Mouse (Mus musculus) kidney, adult 2 months (tissue): ENCODE data around the gene Kcng1. TPM values are rescaled to one million over a fixed set of nuclear protein-coding genes. Genes with fewer than 3 reads are reported as not detected.

Experiments used
- DNase-seq: peaks from one replicate; pipeline ENCODE4 v3.0.0; 2021
- H3K27ac ChIP-seq: fragments of 200-500 bp; 2 replicates; pipeline ENCODE4 v1.5.1; 2012; ENCODE audit warnings: low read depth, low read length, control low read depth, inconsistent platforms; ENCODE audit not compliant: insufficient read depth
- H3K27me3 ChIP-seq: fragments of 200-500 bp; replicated peaks from 2 replicates; pipeline ENCODE4 v1.6.1; 2012; ENCODE audit warnings: mild to moderate bottlenecking, moderate library complexity, low read length, inconsistent platforms; ENCODE audit not compliant: control insufficient read depth, insufficient read depth
- H3K36me3 ChIP-seq: fragments of 200-500 bp; 2 replicates; pipeline ENCODE4 v1.6.1; 2012; ENCODE audit warnings: mild to moderate bottlenecking, moderate library complexity, low read length, inconsistent platforms; ENCODE audit not compliant: control insufficient read depth, insufficient read depth
- H3K4me1 ChIP-seq: fragments of 200-500 bp; 2 replicates; pipeline ENCODE4 v1.6.1; 2011; ENCODE audit warnings: low read length; ENCODE audit not compliant: control insufficient read depth, insufficient read depth
- H3K4me3 ChIP-seq: fragments of 200-500 bp; 2 replicates; pipeline ENCODE4 v1.5.1; 2011; ENCODE audit warnings: mild to moderate bottlenecking, low read depth, low read length, control low read depth; ENCODE audit not compliant: insufficient read depth
- CTCF ChIP-seq: fragments of 200-500 bp; conservative IDR thresholded peaks from 2 replicates; pipeline ENCODE4 v1.5.1; 2011; ENCODE audit warnings: low read depth, mild to moderate bottlenecking, control low read depth, low read length, moderate library complexity, mixed read lengths; ENCODE audit not compliant: insufficient read depth, insufficient read length
- POLR2A ChIP-seq: fragments of 200-500 bp; IDR thresholded peaks from one replicate; pipeline ENCODE4 v1.6.1; 2011; ENCODE audit warnings: low read depth, low read length, control low read depth
- WGBS: fragments of 180-500 bp; shearing (Covaris S2); methylation state at CpG from one replicate; pipeline ENCODE4 v1.1.7; 2018; 5-methylcytosine and 5-hydroxymethylcytosine counted together
- polyA plus RNA-seq: library from polyadenylated mRNA; depleted of rRNA; stranded (reverse); fragments of >200 nt; gene quantifications from 2 replicates; pipeline ENCODE4 v1.2.3, GENCODE M21; 2012; rRNA removed

Gene Kcng1
- 0.77 and 0.95 TPM in 2 replicates for polyA plus RNA-seq

DNA sequence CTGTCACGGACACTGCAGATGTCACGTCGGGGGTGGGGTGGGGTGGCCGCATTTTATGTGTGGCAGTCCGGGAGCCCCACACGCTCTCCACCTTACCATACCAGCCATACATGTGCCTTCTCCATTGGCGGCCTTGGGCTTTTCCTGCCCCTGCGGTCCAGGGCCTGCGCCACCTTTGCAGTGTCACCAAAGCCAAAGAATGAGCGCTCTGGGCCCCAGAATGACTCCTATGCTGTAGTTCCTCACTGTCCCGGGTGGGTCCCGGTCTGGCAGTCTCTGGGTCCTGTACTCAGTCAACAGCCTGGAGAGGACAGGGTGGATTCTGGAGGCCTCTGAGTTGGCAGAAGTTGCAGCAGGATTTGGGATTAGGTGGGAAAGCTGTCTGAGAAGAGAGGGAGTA lies at the start of gene Kcng1:
Gene Kcng1, minus strand, starts transcription at position 155 of the 400 bp plus-strand sequence.
- no peak within 1 kb of the TSS for H3K27ac ChIP-seq
- H3K4me3 ChIP-seq = peak within 1 kb of the TSS; percentile 35; the same call in 1 of the 2 replicates
- no peak for DNase-seq
- H3K36me3 ChIP-seq = no peaks in the 10 kb centered on the region
- no peak for TF ChIP-seq POLR2A
- TF ChIP-seq CTCF = no peak
- WGBS = 37% methylated on average over 12 of the region's 12 CpGs
- no peaks in the 10 kb centered on the region for H3K4me1 ChIP-seq
- peaks cover 2% of the 10 kb centered on the region; the same call in 1 of the 2 replicates for H3K27me3 ChIP-seq

DNA sequence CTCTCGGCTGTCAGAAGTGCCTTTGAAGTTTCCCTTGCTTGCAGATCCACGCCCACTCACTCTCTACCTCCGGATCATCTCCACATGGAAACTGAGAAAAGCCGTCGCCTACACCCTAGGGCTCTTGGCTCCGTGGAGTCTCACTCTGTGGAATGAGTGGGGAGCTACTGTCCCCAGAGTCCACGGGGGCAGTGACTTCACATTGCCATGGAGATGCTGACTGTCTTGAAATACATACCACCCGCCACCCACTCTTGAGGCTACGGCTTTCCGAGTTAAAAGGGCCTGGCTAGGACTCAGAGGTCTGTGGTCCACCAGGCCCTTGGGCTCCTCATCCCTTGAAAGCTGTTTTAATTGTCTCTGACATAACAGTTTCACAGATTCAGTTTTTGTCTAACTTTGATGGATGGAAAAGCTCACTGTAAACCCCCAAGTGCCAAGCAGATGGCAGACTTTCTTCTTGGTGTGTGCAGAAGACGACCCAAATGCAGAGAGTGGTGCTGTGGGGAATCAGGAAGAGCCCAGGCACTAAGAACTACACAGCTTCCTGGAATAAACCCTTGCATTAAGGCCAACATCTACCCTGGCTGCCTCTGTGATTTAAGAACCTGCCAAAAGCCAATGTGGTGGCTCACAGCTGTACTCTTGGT lies 49.0 kb upstream of the Kcng1 start:
- DNase-seq = no peak
- TF ChIP-seq CTCF (no peak), POLR2A (no peak)

DNA sequence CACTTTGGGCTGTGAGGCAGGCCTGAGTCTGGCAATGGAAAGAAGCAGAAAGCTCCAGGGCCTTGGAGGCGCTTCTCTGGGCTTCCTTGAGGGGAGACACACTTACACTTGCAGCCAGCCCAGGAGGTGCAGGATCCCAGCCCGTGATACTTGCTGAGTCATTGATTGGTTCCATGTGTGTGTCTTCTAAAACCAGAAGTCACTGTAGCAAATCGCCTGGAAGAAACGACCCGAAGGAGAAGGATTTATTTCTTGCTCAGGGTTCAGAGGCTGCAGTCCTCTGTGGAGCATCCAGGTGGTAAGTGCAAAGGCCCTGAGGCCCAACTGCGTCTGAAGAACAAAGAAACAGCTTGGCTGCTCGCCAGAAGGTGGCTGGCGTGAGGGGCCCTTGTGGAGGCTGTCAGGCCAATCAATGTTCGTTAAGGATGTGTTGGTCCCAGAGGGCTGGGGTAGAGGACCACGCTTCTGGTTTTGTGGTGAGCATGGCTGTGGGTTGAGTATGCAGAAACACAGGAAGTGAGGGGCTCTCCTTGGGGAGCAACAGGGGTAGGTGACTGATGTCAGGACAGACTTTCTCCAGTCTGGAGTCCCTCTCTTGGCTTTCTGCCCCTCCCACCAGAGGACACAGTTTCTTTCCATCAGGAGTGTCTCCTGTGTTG lies 40.3 kb upstream of the Kcng1 start:
- no peak for DNase-seq
- H3K27ac ChIP-seq = no peak overlapping the region
- no peaks in the 10 kb centered on the region for H3K27me3 ChIP-seq
- 54% methylated on average over 10 of the region's 10 CpGs for WGBS
- H3K4me1 ChIP-seq = no peaks in the 10 kb centered on the region
- no peaks in the 10 kb centered on the region for H3K36me3 ChIP-seq
- no peak overlapping the region for H3K4me3 ChIP-seq
- no peak for TF ChIP-seq CTCF
- TF ChIP-seq POLR2A = no peak

More for the DNA sequence above, 49.0 kb upstream of the Kcng1 start:
- WGBS = 48% methylated on average over 11 of the region's 11 CpGs
- no peaks in the 10 kb centered on the region for H3K36me3 ChIP-seq
- H3K27me3 ChIP-seq = no peaks in the 10 kb centered on the region
- H3K4me1 ChIP-seq = no peaks in the 10 kb centered on the region
- no peak overlapping the region for H3K27ac ChIP-seq
- no peak overlapping the region for H3K4me3 ChIP-seq

DNA sequence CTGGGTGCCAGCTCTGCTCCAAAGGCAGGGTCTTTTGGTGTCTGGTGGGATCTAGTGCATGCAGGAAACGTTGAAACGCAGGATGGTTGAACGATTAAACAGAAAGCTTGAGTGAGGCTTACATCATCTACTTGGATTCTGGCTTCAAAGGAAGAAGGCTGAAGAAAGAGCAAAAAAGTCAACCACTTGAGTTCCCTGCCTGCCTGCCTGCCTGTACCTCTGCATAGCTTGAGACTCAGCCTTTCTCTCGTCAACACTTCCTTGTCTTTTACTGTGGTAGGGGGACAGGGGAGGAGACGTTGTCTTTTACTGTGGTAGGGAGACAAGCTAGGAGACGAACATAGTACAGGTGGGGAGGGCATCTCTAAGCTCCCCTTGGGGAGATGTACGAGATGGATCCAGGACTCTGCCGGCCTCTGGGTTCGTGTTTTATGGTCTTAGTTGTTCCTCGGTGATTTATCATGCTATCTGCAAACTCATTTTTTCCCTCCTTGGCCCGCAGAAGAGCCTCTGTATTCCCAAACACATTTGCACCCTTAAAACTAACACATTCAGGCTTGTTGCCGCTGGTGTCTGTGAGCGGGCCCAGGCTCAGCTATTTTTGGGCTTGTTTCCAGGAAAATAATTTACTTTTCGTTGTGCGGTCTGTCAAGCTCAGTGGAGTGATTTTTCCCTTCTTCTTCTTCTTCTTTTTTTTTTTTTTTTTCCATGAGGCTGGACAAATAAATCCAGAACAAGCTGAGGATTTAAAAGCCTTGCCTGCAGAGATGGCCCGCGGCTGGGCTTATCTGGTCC lies 39.0 kb upstream of the Kcng1 start:
- no peak for DNase-seq
- 53% methylated on average over 17 of the region's 17 CpGs for WGBS
- H3K4me3 ChIP-seq = no peak overlapping the region
- no peaks in the 10 kb centered on the region for H3K4me1 ChIP-seq
- no peaks in the 10 kb centered on the region for H3K27me3 ChIP-seq
- H3K36me3 ChIP-seq = no peaks in the 10 kb centered on the region
- no peak for TF ChIP-seq POLR2A
- TF ChIP-seq CTCF = no peak
- no peak overlapping the region for H3K27ac ChIP-seq

DNA sequence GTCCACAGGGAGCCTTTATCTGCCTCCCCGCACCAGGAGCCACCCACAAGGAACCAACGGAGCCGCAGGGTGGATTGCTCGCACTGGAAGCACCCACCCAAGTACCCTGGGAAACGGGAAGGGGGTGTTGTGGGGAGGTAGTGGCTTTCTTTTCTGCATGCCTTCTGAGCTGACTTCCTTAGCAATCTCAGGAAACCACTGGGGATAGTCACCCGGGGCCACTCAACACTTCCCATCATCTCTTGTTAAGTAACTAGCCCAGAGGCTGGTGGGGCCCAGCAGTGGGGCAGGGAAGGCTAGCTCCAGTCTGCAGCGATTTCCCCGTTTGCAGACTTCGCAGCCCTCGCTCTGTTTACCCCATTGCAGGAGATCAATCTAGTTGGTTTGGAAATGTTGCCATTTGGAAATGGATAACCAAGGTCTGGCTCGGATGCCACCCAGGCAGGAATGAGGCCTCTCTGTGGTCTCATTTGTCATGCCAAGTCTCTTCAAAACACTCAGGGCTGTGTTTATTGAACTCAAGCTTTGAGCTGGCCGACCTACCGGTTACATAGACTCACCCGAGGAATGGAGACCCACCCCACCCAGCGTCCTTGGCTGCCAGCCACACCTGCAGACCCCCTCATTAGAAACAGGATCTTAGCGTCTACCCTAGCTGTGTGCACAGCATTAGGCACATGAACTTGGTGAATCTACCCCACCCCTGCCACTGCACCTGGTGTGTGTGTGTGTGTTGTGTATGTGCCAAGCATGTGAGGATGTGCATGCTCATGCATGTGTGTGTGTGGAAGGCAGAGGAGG lies 33.3 kb upstream of the Kcng1 start:
- Histone ChIP-seq H3K36me3 (no peaks in the 10 kb centered on the region), H3K27me3 (no peaks in the 10 kb centered on the region), H3K4me1 (no peaks in the 10 kb centered on the region), H3K4me3 (no peak overlapping the region), H3K27ac (no peak overlapping the region)
- TF ChIP-seq CTCF (no peak), POLR2A (no peak)
- WGBS = 54% methylated on average over 16 of the region's 16 CpGs
- DNase-seq = peak; percentile 59

DNA sequence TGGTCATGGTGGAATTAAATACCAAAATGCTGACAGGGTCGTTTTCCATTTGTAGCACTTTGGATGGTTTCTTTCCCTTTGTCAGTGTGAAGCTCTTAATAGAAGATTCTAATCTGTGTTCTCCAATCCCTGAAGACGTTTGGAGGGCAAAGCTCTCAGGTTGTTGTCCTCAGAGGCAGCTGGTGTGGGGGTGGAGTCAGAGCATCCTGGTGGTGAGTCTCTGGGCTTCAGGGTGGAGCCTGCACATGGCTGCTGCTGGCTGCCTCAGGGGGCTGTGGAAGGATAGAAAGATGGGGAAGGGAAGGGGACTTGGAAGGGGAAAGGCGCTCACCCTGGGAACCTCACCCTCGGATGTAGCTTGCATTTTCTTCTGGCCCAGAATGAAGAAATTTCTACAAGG lies 31.0 kb upstream of the Kcng1 start:
- H3K27me3 ChIP-seq = no peaks in the 10 kb centered on the region
- DNase-seq = no peak
- TF ChIP-seq CTCF = no peak
- TF ChIP-seq POLR2A = no peak
- WGBS = 47% methylated on average over 4 of the region's 4 CpGs
- no peak overlapping the region for H3K4me3 ChIP-seq
- no peaks in the 10 kb centered on the region for H3K4me1 ChIP-seq
- H3K27ac ChIP-seq = no peak overlapping the region
- H3K36me3 ChIP-seq = no peaks in the 10 kb centered on the region

DNA sequence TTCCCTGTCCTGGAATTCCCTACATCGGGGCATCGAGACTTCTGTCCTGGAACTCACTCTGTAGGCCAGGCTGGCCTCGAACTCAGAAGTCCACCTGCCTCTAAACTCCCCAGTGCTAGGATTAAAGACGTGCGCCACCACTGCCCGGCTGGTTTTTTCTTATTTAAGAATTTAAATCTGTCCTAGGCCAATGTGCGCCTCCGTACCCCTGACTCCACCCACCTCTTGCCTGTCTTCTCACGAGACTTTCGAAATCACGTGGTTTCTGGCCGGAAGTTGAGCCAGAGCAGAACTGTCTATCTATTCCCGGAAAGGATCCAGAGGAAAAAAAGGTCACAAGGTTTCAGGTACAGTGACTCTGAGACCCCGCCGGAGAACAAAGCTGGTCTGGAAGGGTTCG lies 29.5 kb upstream of the Kcng1 start:
- WGBS = 92% methylated on average over 16 of the region's 16 CpGs
- no peak overlapping the region for H3K4me3 ChIP-seq

More for the DNA sequence above, 29.5 kb upstream of the Kcng1 start:
- TF ChIP-seq CTCF (no peak), POLR2A (no peak)
- DNase-seq = no peak
- Histone ChIP-seq H3K27ac (no peak overlapping the region), H3K4me1 (no peaks in the 10 kb centered on the region), H3K36me3 (no peaks in the 10 kb centered on the region), H3K27me3 (no peaks in the 10 kb centered on the region)
